Mouse (Mus musculus): Measurements from ENCODE around the gene Fancf.

The Fancf gene

GRCm38 (mm10) chr7:51840515-51840914 lies 21.6 kb downstream of the Fancf start:
- DNase-seq, result no peak

GRCm38 (mm10) chr7:51831917-51832316 lies 30.1 kb downstream of the Fancf start:
- no peak for DNase-seq

GRCm38 (mm10) chr7:51823562-51824338 lies 38.3 kb downstream of the Fancf start:
- DNase-seq, result no peak

- DNase-seq, result no peak
Observed at GRCm38 (mm10) chr7:51821467-51821866, 40.6 kb downstream of the Fancf start.

DNA sequence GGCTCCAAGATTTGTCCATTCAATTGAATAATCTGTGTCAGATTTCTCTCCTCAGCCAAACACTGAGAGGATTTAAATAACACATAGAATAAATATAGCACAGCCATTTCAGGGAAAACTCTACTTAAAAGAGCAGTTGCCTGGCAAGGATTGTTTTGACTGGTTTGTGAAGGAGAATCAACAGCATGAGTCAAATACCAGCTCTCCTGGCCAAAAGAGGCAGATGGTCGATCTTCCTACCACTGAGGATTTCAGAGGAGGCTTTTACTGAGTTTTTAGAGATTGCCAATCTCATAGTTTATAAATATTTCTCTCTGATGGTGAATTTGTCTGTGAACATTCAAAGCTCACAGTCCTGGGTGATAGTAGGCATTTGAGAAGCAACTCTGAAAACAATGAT lies 42.2 kb downstream of the Fancf start:
- DNase-seq, result no peak

DNA sequence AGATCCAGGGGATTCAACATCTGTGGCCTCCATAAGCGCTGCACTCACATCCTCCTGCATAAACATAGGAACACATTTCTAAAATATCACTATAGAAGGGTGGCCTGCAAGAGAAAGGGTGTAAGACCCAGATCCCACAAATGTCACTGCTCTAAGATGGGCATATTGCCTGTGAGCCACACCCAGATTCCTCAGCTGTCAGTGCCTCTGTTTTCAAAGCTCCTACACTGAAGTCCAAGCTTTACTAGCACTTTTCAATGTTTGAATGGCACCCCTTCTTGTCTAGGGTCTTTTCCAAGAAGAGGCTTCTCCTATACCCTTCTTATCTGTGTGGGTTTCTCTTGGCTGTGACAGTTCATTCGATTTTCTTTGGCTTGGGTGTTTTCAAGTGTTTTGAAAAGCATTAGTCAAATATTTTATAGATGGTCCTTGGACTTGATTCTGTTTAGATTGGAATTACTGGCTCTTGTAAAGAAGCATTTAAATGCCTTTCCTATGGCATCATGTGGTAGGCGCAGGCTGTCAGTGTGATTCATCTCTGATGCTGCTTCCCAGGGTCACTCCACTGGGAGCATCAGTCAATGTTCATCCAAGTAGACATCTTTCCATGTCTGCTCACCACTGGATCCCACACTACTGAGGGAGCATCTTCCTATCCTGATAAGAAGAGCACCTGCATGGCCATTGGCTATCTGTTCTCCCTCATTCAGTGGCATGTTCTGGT lies 43.7 kb downstream of the Fancf start:
- DNase-seq, result no peak

- DNase-seq, result no peak
Observed at GRCm38 (mm10) chr7:51816283-51816839, 45.7 kb downstream of the Fancf start.

GRCm38 (mm10) chr7:51815473-51816282 lies 46.4 kb downstream of the Fancf start:
- no peak for DNase-seq

All from kidney, adult 8-10 months (tissue).